Mouse (Mus musculus) Muller cell, postnatal 12 days (primary cell): ENCODE results near the gene Upk3a.

Source experiments
- DNase-seq: peaks from one replicate; pipeline ENCODE4 v3.0.0-alpha.2; 2015; ENCODE audit errors: inconsistent ontology term

Gene Upk3a

DNA sequence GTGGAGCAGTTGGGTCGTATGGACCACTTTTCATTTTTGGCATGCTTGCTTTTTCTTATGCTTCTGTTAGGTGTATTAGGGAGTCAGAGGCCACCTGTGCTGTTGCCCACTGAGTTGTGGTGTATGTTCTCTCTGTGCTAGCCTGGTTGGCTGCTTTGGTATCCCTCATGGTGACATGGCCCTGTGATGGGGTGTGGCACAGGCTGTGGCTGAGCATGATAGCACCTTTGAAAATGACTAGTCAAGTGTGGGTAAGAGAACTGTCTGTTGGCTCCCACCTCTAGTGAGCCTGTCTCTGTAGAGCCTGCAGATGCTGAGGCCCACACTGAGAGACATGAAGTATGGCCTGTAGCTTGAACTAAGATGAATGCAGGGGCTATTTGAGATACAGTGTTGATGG, 32.8 kb downstream of the Upk3a start:
- DNase-seq: no peak

DNA sequence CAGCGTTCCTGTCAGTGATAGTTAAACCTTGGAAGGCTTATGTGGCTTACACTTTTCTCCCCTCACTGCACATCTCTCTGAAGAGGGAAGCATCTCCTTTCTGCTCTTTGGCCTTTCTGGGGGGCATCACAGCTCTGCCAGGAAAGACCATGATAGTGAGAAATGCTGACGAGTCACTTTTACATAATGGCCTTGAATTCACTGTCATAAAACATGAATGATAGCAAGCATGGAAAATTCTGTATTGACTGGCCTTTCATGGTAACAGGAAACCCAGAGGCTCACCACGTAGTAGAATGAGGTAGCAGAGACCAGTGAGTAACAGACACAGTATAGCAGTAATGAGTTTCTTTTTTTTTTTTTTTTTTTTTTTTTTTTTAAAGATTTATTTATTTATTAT, 37.2 kb downstream of the Upk3a start:
- DNase-seq: no peak

DNA sequence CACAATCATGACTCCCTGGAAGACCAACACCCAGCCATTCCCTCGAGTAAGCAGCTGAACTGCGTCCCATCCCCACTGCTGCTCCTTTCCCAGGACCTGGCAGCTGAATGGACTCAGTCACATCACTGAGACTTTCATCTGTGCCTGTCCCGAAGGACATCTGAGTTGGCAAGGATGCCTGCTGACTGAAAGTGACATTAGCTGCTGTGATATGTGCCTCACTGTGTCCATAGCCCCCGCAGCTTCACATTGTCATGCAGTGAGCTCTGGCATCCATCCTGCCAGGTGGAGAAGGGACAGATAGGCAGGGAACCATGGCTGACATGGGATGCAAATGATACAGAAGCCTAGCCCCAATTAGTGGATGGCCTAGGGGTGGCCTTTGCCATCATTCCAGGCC, 38.2 kb downstream of the Upk3a start:
- no peak for DNase-seq

DNA sequence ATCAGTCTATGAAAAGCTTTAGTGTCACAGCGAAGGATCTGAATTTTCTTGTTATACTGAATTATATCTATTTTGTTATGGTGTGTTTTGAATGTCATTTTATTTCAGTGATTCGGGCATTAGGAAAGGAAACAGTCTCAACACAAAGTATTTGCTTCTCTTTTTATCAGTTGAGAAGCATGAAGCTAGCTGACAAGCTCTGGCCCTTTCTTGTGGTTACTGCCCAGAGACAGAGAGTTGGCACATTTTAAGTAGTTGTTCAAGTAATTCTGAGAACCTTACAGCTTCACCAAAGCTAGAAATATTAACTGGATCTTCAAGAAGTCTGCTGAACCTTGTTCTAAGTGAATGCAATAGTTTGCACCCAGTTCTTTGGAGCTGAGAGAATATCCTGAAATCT, 46.5 kb downstream of the Upk3a start:
- DNase-seq: no peak

DNA sequence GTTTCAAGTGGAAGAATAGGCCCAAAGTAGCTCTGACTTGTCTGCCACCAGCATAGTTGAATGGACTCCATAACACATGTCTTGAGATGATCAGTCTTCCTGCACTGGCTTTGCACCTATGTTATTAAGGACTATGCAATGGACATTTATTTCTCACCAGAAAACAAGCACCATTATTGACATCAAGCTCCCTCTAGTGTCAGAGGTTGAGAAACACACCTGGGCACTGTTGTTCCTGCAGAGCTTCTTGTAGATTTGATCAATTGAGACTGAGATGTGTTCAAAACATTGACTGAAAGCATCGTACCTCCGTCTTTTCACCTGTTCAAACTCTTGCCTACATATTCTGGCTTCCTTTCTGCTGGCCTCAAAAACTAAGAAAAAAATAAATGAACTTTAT, 53.6 kb downstream of the Upk3a start:
- DNase-seq: peak; percentile 25
